Mouse (Mus musculus): Measurements from ENCODE around the gene Cdh22. TPM values are rescaled to one million over a fixed set of nuclear protein-coding genes. Genes with fewer than 3 reads are reported as not detected.

The Cdh22 gene
- polyA plus RNA-seq, 1 experiment from 2014 or later = 9.0 TPM

GRCm38 (mm10) chr2:165158317-165158716, 76.3 kb downstream of the Cdh22 start:
- Histone ChIP-seq H3K9ac (replicated peaks; ENCODE audit: low read depth, low read length) (no peak overlapping the region), H3K27ac (ENCODE audit: low read depth, low read length) (no peak overlapping the region), H3K27me3 (ENCODE audit: control insufficient read depth, insufficient read depth, low read length) (no peaks in the 10 kb centered on the region), H3K4me2 (ENCODE audit: low read depth, low read length) (no peak overlapping the region), H3K4me3 (ENCODE audit: low read depth, low read length) (no peak overlapping the region), H3K36me3 (ENCODE audit: control insufficient read depth, insufficient read depth, low read length) (no peaks in the 10 kb centered on the region), H3K9me3 (ENCODE audit: control insufficient read depth, low read length) (no peaks in the 10 kb centered on the region), H3K4me1 (ENCODE audit: control insufficient read depth, insufficient read depth, low read length) (peaks cover 17% of the 10 kb centered on the region)
- ATAC-seq (ENCODE audit: low read depth) = no peak
- WGBS = 38% methylated on average over 3 of the region's 4 CpGs

GRCm38 (mm10) chr2:165157900-165158299, 76.8 kb downstream of the Cdh22 start:
- no peak overlapping the region for H3K4me2 ChIP-seq (ENCODE audit: low read depth, low read length)
- H3K9ac ChIP-seq (replicated peaks; ENCODE audit: low read depth, low read length) = no peak overlapping the region
- whole genome bisulfite sequencing = 35% methylated on average over 11 of the region's 11 CpGs
- H3K4me1 ChIP-seq (ENCODE audit: control insufficient read depth, insufficient read depth, low read length) = peaks cover 17% of the 10 kb centered on the region
- H3K9me3 ChIP-seq (ENCODE audit: control insufficient read depth, low read length) = no peaks in the 10 kb centered on the region
- H3K4me3 ChIP-seq (ENCODE audit: low read depth, low read length) = no peak overlapping the region
- H3K27me3 ChIP-seq (ENCODE audit: control insufficient read depth, insufficient read depth, low read length) = no peaks in the 10 kb centered on the region
- H3K27ac ChIP-seq (ENCODE audit: low read depth, low read length) = no peak overlapping the region
- no peak for ATAC-seq (ENCODE audit: low read depth)
- H3K36me3 ChIP-seq (ENCODE audit: control insufficient read depth, insufficient read depth, low read length) = no peaks in the 10 kb centered on the region

GRCm38 (mm10) chr2:165153006-165153405, 81.6 kb downstream of the Cdh22 start:
- no peak for ATAC-seq (ENCODE audit: low read depth)
- Histone ChIP-seq H3K4me3 (ENCODE audit: low read depth, low read length) (no peak overlapping the region), H3K36me3 (ENCODE audit: control insufficient read depth, insufficient read depth, low read length) (no peaks in the 10 kb centered on the region), H3K27ac (ENCODE audit: low read depth, low read length) (no peak overlapping the region), H3K9me3 (ENCODE audit: control insufficient read depth, low read length) (no peaks in the 10 kb centered on the region), H3K4me2 (ENCODE audit: low read depth, low read length) (no peak overlapping the region), H3K27me3 (ENCODE audit: control insufficient read depth, insufficient read depth, low read length) (no peaks in the 10 kb centered on the region), H3K9ac (replicated peaks; ENCODE audit: low read depth, low read length) (no peak overlapping the region), H3K4me1 (ENCODE audit: control insufficient read depth, insufficient read depth, low read length) (peaks cover 6% of the 10 kb centered on the region)
- 31% methylated on average over 12 of the region's 12 CpGs for WGBS

- 62% methylated on average over 3 of the region's 3 CpGs for WGBS
- no peak overlapping the region for H3K4me3 ChIP-seq (ENCODE audit: low read depth, low read length)
- no peaks in the 10 kb centered on the region; the same call in 1 of the 2 replicates for H3K4me1 ChIP-seq (ENCODE audit: control insufficient read depth, insufficient read depth, low read length)
- H3K27me3 ChIP-seq (ENCODE audit: control insufficient read depth, insufficient read depth, low read length) = no peaks in the 10 kb centered on the region
- no peak overlapping the region for H3K9ac ChIP-seq (replicated peaks; ENCODE audit: low read depth, low read length)
- no peak overlapping the region for H3K27ac ChIP-seq (ENCODE audit: low read depth, low read length)
- H3K9me3 ChIP-seq (ENCODE audit: control insufficient read depth, low read length) = no peaks in the 10 kb centered on the region
- no peaks in the 10 kb centered on the region for H3K36me3 ChIP-seq (ENCODE audit: control insufficient read depth, insufficient read depth, low read length)
- no peak overlapping the region for H3K4me2 ChIP-seq (ENCODE audit: low read depth, low read length)
- ATAC-seq (ENCODE audit: low read depth) = no peak
Measured at GRCm38 (mm10) chr2:165149741-165150140, 84.9 kb downstream of the Cdh22 start.

- Histone ChIP-seq H3K9ac (replicated peaks; ENCODE audit: low read depth, low read length) (no peak overlapping the region), H3K36me3 (ENCODE audit: control insufficient read depth, insufficient read depth, low read length) (no peaks in the 10 kb centered on the region), H3K4me2 (ENCODE audit: low read depth, low read length) (no peak overlapping the region), H3K4me1 (ENCODE audit: control insufficient read depth, insufficient read depth, low read length) (no peaks in the 10 kb centered on the region; the same call in 1 of the 2 replicates), H3K27me3 (ENCODE audit: control insufficient read depth, insufficient read depth, low read length) (0 out of 2 replicates have a peak, but pooled peaks cover 2% of the 10 kb centered on the region), H3K27ac (ENCODE audit: low read depth, low read length) (no peak overlapping the region), H3K4me3 (ENCODE audit: low read depth, low read length) (no peak overlapping the region), H3K9me3 (ENCODE audit: control insufficient read depth, low read length) (no peaks in the 10 kb centered on the region)
- WGBS = 36% methylated on average over 13 of the region's 13 CpGs
- ATAC-seq (ENCODE audit: low read depth) = no peak
Measured at GRCm38 (mm10) chr2:165145821-165146220, 88.8 kb downstream of the Cdh22 start.

GRCm38 (mm10) chr2:165143487-165143886, 91.2 kb downstream of the Cdh22 start:
- no peaks in the 10 kb centered on the region for H3K36me3 ChIP-seq (ENCODE audit: control insufficient read depth, insufficient read depth, low read length)
- 66% methylated on average over 14 of the region's 14 CpGs for WGBS
- no peak overlapping the region for H3K4me3 ChIP-seq (ENCODE audit: low read depth, low read length)
- no peaks in the 10 kb centered on the region for H3K9me3 ChIP-seq (ENCODE audit: control insufficient read depth, low read length)
- H3K4me1 ChIP-seq (ENCODE audit: control insufficient read depth, insufficient read depth, low read length) = no peaks in the 10 kb centered on the region
- H3K9ac ChIP-seq (replicated peaks; ENCODE audit: low read depth, low read length) = no peak overlapping the region
- H3K27ac ChIP-seq (ENCODE audit: low read depth, low read length) = no peak overlapping the region
- H3K4me2 ChIP-seq (ENCODE audit: low read depth, low read length) = no peak overlapping the region
- H3K27me3 ChIP-seq (ENCODE audit: control insufficient read depth, insufficient read depth, low read length) = 0 out of 2 replicates have a peak, but pooled peaks cover 4% of the 10 kb centered on the region
- ATAC-seq (ENCODE audit: low read depth) = no peak

GRCm38 (mm10) chr2:165136049-165136448, 98.6 kb downstream of the Cdh22 start:
- Histone ChIP-seq H3K9ac (replicated peaks; ENCODE audit: low read depth, low read length) (peak overlapping the region; percentile 8; the same call in 1 of the 2 replicates), H3K4me2 (ENCODE audit: low read depth, low read length) (no peak overlapping the region), H3K36me3 (ENCODE audit: control insufficient read depth, insufficient read depth, low read length) (no peaks in the 10 kb centered on the region), H3K4me3 (ENCODE audit: low read depth, low read length) (no peak overlapping the region), H3K27ac (ENCODE audit: low read depth, low read length) (0 out of 2 replicates have a peak overlapping the region, but pooled peaks have one; percentile 23), H3K9me3 (ENCODE audit: control insufficient read depth, low read length) (no peaks in the 10 kb centered on the region), H3K4me1 (ENCODE audit: control insufficient read depth, insufficient read depth, low read length) (peaks cover 22% of the 10 kb centered on the region), H3K27me3 (ENCODE audit: control insufficient read depth, insufficient read depth, low read length) (0 out of 2 replicates have a peak, but pooled peaks cover 4% of the 10 kb centered on the region)
- ATAC-seq (ENCODE audit: low read depth) = peak; percentile 22; the same call in 1 of the 2 replicates
- 4% methylated on average over 16 of the region's 16 CpGs for WGBS

GRCm38 (mm10) chr2:165133566-165133965, 101.1 kb downstream of the Cdh22 start:
- ATAC-seq (ENCODE audit: low read depth) = 0 out of 2 replicates have a peak, but pooled peaks have one; percentile 4
- no peaks in the 10 kb centered on the region for H3K27me3 ChIP-seq (ENCODE audit: control insufficient read depth, insufficient read depth, low read length)
- H3K9me3 ChIP-seq (ENCODE audit: control insufficient read depth, low read length) = no peaks in the 10 kb centered on the region
- WGBS = under 1% methylated on average over 15 of the region's 15 CpGs
- no peak overlapping the region for H3K9ac ChIP-seq (replicated peaks; ENCODE audit: low read depth, low read length)
- no peaks in the 10 kb centered on the region for H3K36me3 ChIP-seq (ENCODE audit: control insufficient read depth, insufficient read depth, low read length)
- H3K4me2 ChIP-seq (ENCODE audit: low read depth, low read length) = no peak overlapping the region; the same call in 1 of the 2 replicates
- H3K27ac ChIP-seq (ENCODE audit: low read depth, low read length) = no peak overlapping the region
- no peak overlapping the region for H3K4me3 ChIP-seq (ENCODE audit: low read depth, low read length)
- peaks cover 22% of the 10 kb centered on the region for H3K4me1 ChIP-seq (ENCODE audit: control insufficient read depth, insufficient read depth, low read length)

- Histone ChIP-seq H3K4me3 (ENCODE audit: low read depth, low read length) (no peak overlapping the region), H3K9ac (replicated peaks; ENCODE audit: low read depth, low read length) (no peak overlapping the region), H3K4me1 (ENCODE audit: control insufficient read depth, insufficient read depth, low read length) (peaks cover 15% of the 10 kb centered on the region), H3K27me3 (ENCODE audit: control insufficient read depth, insufficient read depth, low read length) (no peaks in the 10 kb centered on the region), H3K36me3 (ENCODE audit: control insufficient read depth, insufficient read depth, low read length) (no peaks in the 10 kb centered on the region), H3K27ac (ENCODE audit: low read depth, low read length) (no peak overlapping the region), H3K9me3 (ENCODE audit: control insufficient read depth, low read length) (no peaks in the 10 kb centered on the region), H3K4me2 (ENCODE audit: low read depth, low read length) (no peak overlapping the region)
- WGBS = 16% methylated on average over 12 of the region's 12 CpGs
- no peak for ATAC-seq (ENCODE audit: low read depth)
Measured at GRCm38 (mm10) chr2:165131428-165131827, 103.2 kb downstream of the Cdh22 start.
